Mouse (Mus musculus): Measurements from ENCODE around the gene Gm45234.

DNA sequence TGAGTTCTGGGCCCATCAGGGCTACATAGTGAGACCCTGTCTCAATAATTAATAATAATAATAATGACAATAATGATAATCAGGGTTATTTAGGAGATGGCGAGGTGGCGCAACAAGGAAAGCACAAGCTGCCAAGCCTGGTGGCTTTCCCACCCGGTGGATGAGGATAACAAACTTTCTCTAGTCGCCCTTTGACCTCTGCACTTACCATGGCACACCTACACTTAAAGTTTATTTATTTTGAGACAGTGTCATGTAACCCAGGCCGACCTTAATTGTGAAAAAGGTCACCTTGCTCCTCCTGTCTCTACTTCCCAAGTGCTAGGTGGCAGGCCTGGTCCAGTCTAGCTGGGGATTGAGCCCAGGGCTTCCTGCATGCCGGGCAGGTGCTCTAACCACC, 57.1 kb downstream of the Gm45234 start:
- no peak for TF ChIP-seq POLR2A (IDR thresholded peaks at IDR 0.05; ENCODE audit: low read depth, low read length)
- TF ChIP-seq CTCF (conservative IDR thresholded peaks at IDR 0.05; ENCODE audit: insufficient read depth, insufficient read length, low read depth, low read length), result no peak

All from kidney, adult 2 months (tissue).